Mouse (Mus musculus) heart, postnatal 4 days (tissue): ENCODE measurements at regions not wholly inside any gene's neighbourhood (a gene's known extent, or its start where the extent isn't known, plus 50 kb on each side); places are given as distances from the start of the nearest gene placed in this dataset.
A peak's percentile ranks its signal among the peaks of the same experiment; 100 is the strongest.

Source experiments
- DNase-seq: peaks from one replicate; pipeline ENCODE4 v3.0.0; 2021

GRCm38 (mm10) chr5:127129495-127129894 is 112.1 kb upstream of the Tmem132c start:
- no peak for DNase-seq

DNA sequence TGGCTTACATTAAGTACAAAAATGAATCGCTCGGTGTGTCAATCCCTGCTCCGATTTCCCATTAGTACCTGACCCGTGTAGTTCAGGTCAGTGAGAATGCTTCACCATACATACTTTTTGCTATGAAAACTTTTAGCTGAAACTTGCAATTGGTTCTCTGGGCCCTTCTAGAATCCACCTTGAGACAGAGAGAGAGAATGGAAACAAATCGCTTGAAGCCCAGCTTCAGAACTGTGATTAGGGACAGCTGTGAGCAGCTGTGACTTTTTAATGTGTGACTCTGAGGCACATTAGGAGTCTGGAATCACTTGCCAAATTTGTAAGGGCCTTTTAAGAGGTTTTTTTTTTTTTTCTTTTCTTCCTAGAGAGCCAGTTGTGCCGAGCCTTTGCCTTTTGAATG is 107.2 kb upstream of the Tmem132c start:
- DNase-seq = no peak

GRCm38 (mm10) chr5:127140651-127141050 is 101.0 kb upstream of the Tmem132c start:
- no peak for DNase-seq

- peak; percentile 24 for DNase-seq
These were observed 81.3 kb upstream of the Tmem132c start for GRCm38 (mm10) chr5:127160292-127160691.

- no peak for DNase-seq
These were observed 78.2 kb upstream of the Tmem132c start for GRCm38 (mm10) chr5:127163376-127163775.

DNA sequence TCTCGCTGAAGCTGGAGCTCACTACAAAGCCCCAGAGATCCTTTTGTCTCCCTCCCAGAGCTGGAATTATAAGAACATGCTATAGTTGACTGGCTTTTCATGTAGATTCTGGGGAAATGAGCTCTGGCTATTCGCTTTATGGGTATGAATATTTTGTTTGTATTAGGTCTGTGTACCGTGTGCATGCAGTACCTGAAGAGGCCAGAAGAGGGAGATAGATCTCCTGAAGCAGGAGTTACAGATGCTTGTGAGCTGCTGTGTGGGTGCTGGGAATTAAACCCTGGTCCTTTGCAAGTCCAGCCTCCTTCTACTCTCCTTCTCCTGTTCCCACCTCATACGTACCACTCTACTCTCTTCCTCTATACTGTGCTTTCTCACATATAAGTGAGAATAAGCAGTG is 52.6 kb upstream of the Tmem132c start:
- no peak for DNase-seq
